Mouse (Mus musculus) embryonic facial prominence, embryonic 12.5 days (tissue): ENCODE results near the gene Ss18l2. TPM values are rescaled to one million over a fixed set of nuclear protein-coding genes. Genes with fewer than 3 reads are reported as not detected.

Source experiments
- ATAC-seq: fragments of 200-750 bp; cut with Nextera tagmentation; 2 replicates; pipeline ENCODE4 v1.8.0; 2017; ENCODE audit not compliant: insufficient number of reproducible peaks, insufficient read depth, low FRiP score, low TSS enrichment
- H3K27ac ChIP-seq: fragments of 300-500 bp; sonication (generic); 2 replicates; pipeline ENCODE4 v1.5.1; 2016; ENCODE audit warnings: mild to moderate bottlenecking
- H3K27me3 ChIP-seq: fragments of 300-500 bp; sonication (generic); 2 replicates; pipeline ENCODE4 v1.6.1; 2016; ENCODE audit warnings: mild to moderate bottlenecking, moderate library complexity
- H3K36me3 ChIP-seq: fragments of 300-500 bp; sonication (generic); 2 replicates; pipeline ENCODE4 v1.6.1; 2016; ENCODE audit warnings: mild to moderate bottlenecking
- H3K4me1 ChIP-seq: fragments of 300-500 bp; sonication (generic); 2 replicates; pipeline ENCODE4 v1.6.1; 2016
- H3K4me2 ChIP-seq: fragments of 300-500 bp; sonication (generic); replicated peaks from 2 replicates; pipeline ENCODE4 v1.6.1; 2016; ENCODE audit warnings: mild to moderate bottlenecking, moderate library complexity
- H3K4me3 ChIP-seq: fragments of 300-500 bp; sonication (generic); 2 replicates; pipeline ENCODE4 v1.5.1; 2016; ENCODE audit warnings: mild to moderate bottlenecking
- H3K9ac ChIP-seq: fragments of 300-500 bp; sonication (generic); 2 replicates; pipeline ENCODE4 v1.6.1; 2016; ENCODE audit warnings: mild to moderate bottlenecking, moderate library complexity
- H3K9me3 ChIP-seq: fragments of 300-500 bp; sonication (generic); 2 replicates; pipeline ENCODE4 v1.6.1; 2016; ENCODE audit warnings: mild to moderate bottlenecking, moderate library complexity
- WGBS: fragments of 180-500 bp; shearing (Covaris S2); methylation state at CpG from one replicate; pipeline ENCODE4 v1.1.7; 2016; 5-methylcytosine and 5-hydroxymethylcytosine counted together
- polyA plus RNA-seq: library from polyadenylated mRNA; unstranded; fragments of >200 nt; fragmentation: Nextera tagmentation; extraction: Ambion mirVana; gene quantifications from 2 replicates; pipeline ENCODE4 v1.2.1, GENCODE M21; 2016

Gene Ss18l2
- polyA plus RNA-seq, 1 experiment from 2014 or later, result 96.2 TPM

GRCm38 (mm10) chr9:121761091-121761665, 51.0 kb downstream of the Ss18l2 start:
- peak overlapping the region; percentile 86 for H3K4me3 ChIP-seq
- peak overlapping the region; percentile 83 for H3K4me2 ChIP-seq
- H3K9ac ChIP-seq, result peak overlapping the region; percentile 93
- H3K9me3 ChIP-seq, result no peaks in the 10 kb centered on the region
- WGBS, result 65% methylated on average over 10 of the region's 10 CpGs
- ATAC-seq, result no peak
- H3K27me3 ChIP-seq, result no peaks in the 10 kb centered on the region
- H3K4me1 ChIP-seq, result peaks cover 36% of the 10 kb centered on the region
- peak overlapping the region; percentile 94 for H3K27ac ChIP-seq
- H3K36me3 ChIP-seq, result peaks cover 43% of the 10 kb centered on the region

DNA sequence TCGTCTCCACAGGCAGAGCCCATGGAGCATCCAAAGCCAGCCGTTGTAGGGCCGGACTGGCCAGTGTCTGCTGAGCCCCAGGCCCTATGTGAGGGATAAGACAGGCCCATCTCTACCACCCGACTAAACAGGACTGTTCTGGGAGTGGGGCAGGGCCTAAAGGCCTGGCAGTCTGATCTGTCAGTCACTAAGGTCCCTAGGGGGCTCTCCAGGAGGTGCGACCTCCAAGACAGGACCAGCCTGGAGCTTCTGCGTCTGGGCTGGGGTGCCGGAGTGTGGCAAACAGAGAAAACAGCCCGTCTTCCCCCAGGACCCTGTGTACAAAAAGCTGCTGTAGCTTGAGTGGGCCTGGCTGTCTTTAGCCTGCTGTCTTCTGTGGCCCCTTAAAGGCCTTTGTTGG, 51.7 kb downstream of the Ss18l2 start:
- 0 out of 2 replicates have a peak overlapping the region, but pooled peaks have one; percentile 83 for H3K4me2 ChIP-seq
- peaks cover 36% of the 10 kb centered on the region for H3K4me1 ChIP-seq
- H3K27ac ChIP-seq, result no peak overlapping the region
- H3K9ac ChIP-seq, result no peak overlapping the region
- peaks cover 47% of the 10 kb centered on the region for H3K36me3 ChIP-seq
- no peak overlapping the region for H3K4me3 ChIP-seq
- H3K27me3 ChIP-seq, result no peaks in the 10 kb centered on the region
- 63% methylated on average over 8 of the region's 8 CpGs for WGBS
- no peak for ATAC-seq
- no peaks in the 10 kb centered on the region for H3K9me3 ChIP-seq

GRCm38 (mm10) chr9:121762248-121762647, 52.1 kb downstream of the Ss18l2 start:
- H3K4me1 ChIP-seq, result peaks cover 36% of the 10 kb centered on the region
- H3K27ac ChIP-seq, result no peak overlapping the region
- 91% methylated on average over 10 of the region's 10 CpGs for WGBS
- ATAC-seq, result no peak
- no peaks in the 10 kb centered on the region for H3K27me3 ChIP-seq
- H3K4me2 ChIP-seq, result no peak overlapping the region
- H3K9ac ChIP-seq, result no peak overlapping the region
- H3K4me3 ChIP-seq, result no peak overlapping the region
- no peaks in the 10 kb centered on the region for H3K9me3 ChIP-seq
- H3K36me3 ChIP-seq, result peaks cover 52% of the 10 kb centered on the region

DNA sequence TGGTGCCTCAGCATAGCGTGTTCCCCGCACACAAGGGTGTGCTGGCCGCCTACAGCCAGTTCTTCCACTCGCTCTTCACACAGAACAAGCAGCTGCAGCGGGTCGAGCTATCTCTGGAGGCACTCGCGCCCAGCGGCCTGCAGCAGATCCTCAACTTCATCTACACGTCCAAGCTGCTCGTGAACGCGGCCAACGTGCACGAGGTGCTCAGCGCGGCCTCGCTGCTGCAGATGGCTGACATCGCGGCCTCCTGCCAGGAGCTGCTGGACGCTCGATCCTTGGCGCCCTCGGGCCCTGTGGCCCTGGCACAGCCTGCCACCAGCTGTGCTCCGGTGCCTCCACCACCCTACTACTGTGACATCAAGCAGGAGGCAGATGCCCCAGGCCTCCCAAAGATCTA, 52.6 kb downstream of the Ss18l2 start:
- Histone ChIP-seq H3K27ac (no peak overlapping the region), H3K36me3 (peaks cover 57% of the 10 kb centered on the region), H3K9ac (no peak overlapping the region)

More for the DNA sequence above, 52.6 kb downstream of the Ss18l2 start:
- H3K4me3 ChIP-seq, result no peak overlapping the region
- H3K9me3 ChIP-seq, result no peaks in the 10 kb centered on the region
- WGBS, result 89% methylated on average over 25 of the region's 25 CpGs
- peaks cover 31% of the 10 kb centered on the region for H3K4me1 ChIP-seq
- ATAC-seq, result no peak
- no peak overlapping the region for H3K4me2 ChIP-seq
- H3K27me3 ChIP-seq, result no peaks in the 10 kb centered on the region

Other genes starting within 250 kb of the Ss18l2 start
- 1.0 and 1.2 TPM in 2 replicates for gene Cck, start 214.6 kb upstream of the Ss18l2 start, polyA plus RNA-seq
- 0.63 TPM in 1 of 2 replicates, not detected in the other for gene Lyzl4, start 68.2 kb upstream of the Ss18l2 start, polyA plus RNA-seq
- 0.62 and 0.73 TPM in 2 replicates for gene Vipr1, start 67.6 kb upstream of the Ss18l2 start, polyA plus RNA-seq
- 16.8 and 18.0 TPM in 2 replicates for gene Sec22c, start 4.8 kb upstream of the Ss18l2 start, polyA plus RNA-seq
- 73.7 and 85.5 TPM in 2 replicates for gene Nktr, start 8.8 kb downstream of the Ss18l2 start, polyA plus RNA-seq
- 15.4 and 20.1 TPM in 2 replicates for gene Zfp651, start 49.0 kb downstream of the Ss18l2 start, polyA plus RNA-seq
- gene Klhl40, start 67.3 kb downstream of the Ss18l2 start, polyA plus RNA-seq, result 2.9 and 3.6 TPM in 2 replicates
- 0.40 TPM in 1 of 2 replicates, not detected in the other for gene Hhatl, start 82.2 kb downstream of the Ss18l2 start, polyA plus RNA-seq
- 1.3 and 1.5 TPM in 2 replicates for gene Ccdc13, start 129.1 kb downstream of the Ss18l2 start, polyA plus RNA-seq
- gene Higd1a, start 148.0 kb downstream of the Ss18l2 start, polyA plus RNA-seq, result 128 and 154 TPM in 2 replicates
- gene Ackr2, start 188.0 kb downstream of the Ss18l2 start, polyA plus RNA-seq, result 0.22 and 0.27 TPM in 2 replicates
- not detected in 2 replicates for gene Cyp8b1, start 206.0 kb downstream of the Ss18l2 start, polyA plus RNA-seq
- gene Fam198a, start 240.7 kb downstream of the Ss18l2 start, polyA plus RNA-seq, result 2.1 and 2.2 TPM in 2 replicates